Mouse (Mus musculus) megakaryocyte, embryonic 14.5 days (primary cell): ENCODE results near the gene Etv2.

Experiments
- FLI1 ChIP-seq: IDR thresholded peaks from 2 replicates; pipeline ENCODE4 v1.6.1; 2012; ENCODE audit warnings: low read length, inconsistent platforms, mixed read lengths
- GATA1 ChIP-seq: IDR thresholded peaks from 3 replicates; pipeline ENCODE4 v1.6.1; 2012; ENCODE audit warnings: mixed read lengths, low read length, inconsistent platforms, borderline replicate concordance

DNA sequence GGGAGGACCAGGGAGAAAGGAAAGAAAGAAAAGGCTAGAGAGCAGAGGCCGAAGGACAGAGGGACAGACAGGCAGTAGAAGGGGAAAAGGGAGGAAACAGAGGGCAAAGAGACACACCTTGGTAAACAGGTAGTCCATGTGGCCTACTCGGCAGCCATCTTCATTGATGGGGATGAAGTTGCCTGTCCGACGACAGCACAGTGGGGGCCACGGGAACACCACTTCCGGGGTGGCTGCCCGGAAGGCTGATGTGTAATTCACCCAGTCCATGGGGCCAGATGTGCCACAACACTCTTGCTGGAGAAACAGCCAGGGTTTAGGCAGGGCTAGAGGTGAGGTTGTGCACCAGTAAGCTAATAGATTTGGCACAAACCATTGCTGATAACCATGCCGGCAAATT, 30.7 kb downstream of the Etv2 start:
- no peak for TF ChIP-seq FLI1
- no peak for TF ChIP-seq GATA1
